Mouse (Mus musculus): Measurements from ENCODE around the gene Gsx1. TPM values are rescaled to one million over a fixed set of nuclear protein-coding genes. Genes with fewer than 3 reads are reported as not detected.

The Gsx1 gene
- total and polyA plus RNA-seq, 3 experiments, result not detected

DNA sequence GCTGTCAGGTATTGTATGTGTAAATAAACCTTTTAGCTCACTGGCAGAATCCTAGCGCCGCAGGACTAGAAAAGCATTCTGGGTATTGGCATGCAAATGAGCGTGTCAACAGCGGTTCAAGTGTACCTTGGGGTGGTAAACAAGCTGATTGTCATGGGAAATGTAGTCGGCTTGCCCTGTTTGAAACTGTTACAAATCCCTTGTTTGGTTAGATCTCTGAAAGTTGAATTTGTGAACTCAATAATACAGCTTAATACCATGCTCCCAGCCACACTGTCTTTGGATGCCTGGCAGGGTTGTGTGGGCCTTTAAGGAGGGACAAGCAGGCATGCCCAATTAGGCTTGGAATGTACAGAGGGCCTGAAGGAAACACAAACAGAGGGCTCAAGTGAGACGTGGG is 16.4 kb downstream of the Gsx1 start:
- no peak for DNase-seq

DNA sequence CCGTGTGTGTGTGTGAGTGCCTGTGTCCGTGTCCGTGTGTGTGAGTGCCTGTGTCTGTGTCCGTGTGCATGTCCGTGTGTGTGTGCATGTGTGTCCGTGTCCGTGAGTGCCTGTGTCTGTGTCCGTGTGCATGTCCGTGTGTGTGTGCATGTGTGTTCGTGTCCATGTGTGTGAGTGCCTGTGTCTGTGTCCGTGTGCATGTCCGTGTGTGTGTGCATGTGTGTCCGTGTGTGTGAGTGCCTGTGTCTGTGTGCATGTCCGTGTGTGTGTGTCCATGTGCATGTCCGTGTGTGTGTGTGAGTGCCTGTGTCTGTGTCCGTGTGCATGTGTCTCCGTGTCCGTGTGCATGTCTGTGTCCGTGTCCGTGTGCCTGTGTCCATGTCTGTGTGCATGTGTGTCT is 19.4 kb downstream of the Gsx1 start:
- DNase-seq, result no peak

DNA sequence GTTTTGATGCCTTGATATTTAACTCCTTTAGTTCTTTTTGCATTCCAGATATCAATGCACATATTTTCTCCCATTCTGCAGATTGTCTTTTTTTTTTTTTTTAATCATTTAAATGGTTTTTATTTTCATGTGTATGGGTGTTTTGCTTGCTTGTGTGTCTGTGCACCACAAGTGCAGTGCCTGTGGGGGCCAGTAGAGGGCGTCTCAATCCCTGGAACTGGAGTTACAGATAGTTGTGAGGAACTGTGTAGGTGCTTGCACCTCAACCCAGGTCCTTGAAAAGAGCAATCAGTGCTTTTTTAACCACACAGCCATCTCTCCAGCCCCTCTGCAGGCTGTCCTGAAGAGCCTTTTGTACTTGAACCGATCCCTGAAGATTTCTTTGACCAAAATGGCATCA is 20.0 kb downstream of the Gsx1 start:
- no peak for DNase-seq

DNA sequence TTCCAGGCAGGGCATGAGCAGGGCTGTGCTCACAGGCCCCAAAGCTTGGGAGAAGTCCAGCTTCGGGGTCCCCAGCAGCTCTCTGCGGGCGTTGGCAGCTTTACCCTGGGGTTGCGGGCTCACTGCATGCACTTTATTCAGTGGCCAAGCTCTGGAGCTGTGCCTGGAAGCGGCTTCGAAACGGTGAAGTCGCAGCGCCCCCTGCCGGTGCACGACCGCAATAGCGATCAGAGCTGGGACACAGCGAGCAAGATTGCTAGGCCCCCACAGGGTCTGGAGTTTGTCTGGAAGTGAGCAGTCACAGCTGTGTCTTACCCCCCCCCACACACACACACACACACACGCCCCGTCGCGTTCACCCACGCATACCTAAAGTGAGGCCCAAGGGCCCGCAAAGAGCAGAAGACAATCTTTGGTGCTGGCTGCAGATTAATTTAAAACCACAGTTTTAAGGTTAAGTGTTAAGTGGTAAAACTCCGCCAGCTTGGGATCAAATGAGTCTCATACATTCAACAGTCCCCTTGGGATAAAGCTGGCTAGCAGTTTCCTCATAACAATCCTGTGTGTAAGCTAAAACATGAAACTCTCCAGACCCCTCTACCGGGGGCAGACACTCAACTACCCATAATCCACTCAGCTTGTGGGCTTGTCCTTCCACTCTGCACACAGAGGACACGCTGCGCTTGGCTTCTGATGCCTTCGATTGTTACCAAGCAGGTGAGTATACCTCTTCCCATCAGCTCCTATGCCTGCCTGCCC is 39.0 kb downstream of the Gsx1 start:
- DNase-seq, result peak; percentile 87

DNA sequence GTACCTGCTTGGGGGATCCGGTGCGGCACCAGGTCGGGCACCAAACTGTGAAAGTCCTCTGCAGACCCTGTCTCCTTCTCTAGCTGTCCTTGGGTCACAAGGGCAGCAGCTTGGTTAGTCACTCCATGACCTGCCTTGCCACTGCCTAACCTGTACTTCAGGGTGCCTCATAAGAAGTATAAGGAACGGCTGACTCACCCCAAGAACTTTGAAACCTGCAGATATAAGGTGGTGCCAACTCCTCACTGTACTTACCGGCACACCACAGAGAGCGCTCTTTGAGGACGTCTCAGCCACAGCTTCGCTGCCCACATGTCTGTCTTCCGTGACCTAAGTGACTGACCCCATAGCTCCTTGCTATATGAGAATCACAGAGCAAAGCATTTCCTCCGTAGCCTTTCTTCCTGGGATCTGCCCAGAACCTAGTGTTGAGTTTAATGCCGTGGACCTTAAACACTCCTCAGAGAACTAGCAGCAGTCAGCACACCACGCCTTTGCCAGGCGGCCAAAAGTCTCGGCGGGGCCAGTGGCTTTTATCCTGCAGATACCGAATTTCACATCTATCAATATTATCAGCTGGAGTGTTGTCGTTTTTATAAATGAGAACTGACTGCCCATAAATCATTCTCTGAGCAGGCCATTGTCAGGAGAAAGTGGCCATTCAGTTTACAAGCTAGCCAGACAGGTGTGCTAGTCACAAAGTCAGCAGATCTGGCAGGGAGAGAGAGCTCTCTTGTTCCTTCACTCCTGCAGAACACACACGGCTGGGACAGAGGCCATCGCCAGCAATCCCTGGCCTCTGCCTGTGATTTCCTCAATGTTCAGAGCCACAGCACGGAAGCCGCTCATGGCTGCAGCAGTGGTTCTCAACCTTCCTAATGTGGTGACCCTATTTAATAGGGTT is 47.2 kb downstream of the Gsx1 start:
- DNase-seq, result no peak

Other genes with a start within 250 kb of the Gsx1 start
- 10 to 100 TPM; 30.1 to 30.4 TPM for gene Gtf3a, start 240.0 kb upstream of the Gsx1 start, total RNA-seq (2021)
- 47.9 and 51.0 TPM in 2 replicates for gene Gtf3a, start 240.0 kb upstream of the Gsx1 start, polyA plus RNA-seq (2012; rRNA removed)
- gene Mtif3, start 224.9 kb upstream of the Gsx1 start, total RNA-seq (2021), result 10 to 100 TPM; 29.0 to 39.8 TPM
- gene Mtif3, start 224.9 kb upstream of the Gsx1 start, polyA plus RNA-seq (2012; rRNA removed), result 8.6 and 9.5 TPM in 2 replicates
- 10 to 100 TPM; 13.0 to 13.4 TPM for gene Lnx2, start 112.1 kb upstream of the Gsx1 start, total RNA-seq (2021)
- gene Lnx2, start 112.1 kb upstream of the Gsx1 start, polyA plus RNA-seq (2012; rRNA removed), result 33.1 and 38.5 TPM in 2 replicates
- gene Polr1d, start 111.6 kb upstream of the Gsx1 start, total RNA-seq (2021), result 100 to 1,000 TPM; 111 to 124 TPM
- 42.9 and 45.9 TPM in 2 replicates for gene Polr1d, start 111.6 kb upstream of the Gsx1 start, polyA plus RNA-seq (2012; rRNA removed)
- not detected for gene Pdx1, start 81.3 kb downstream of the Gsx1 start, total RNA-seq (2021)
- not detected in 2 replicates for gene Pdx1, start 81.3 kb downstream of the Gsx1 start, polyA plus RNA-seq (2012; rRNA removed)
- not detected for gene Cdx2, start 118.6 kb downstream of the Gsx1 start, total RNA-seq (2021)
- gene Cdx2, start 118.6 kb downstream of the Gsx1 start, polyA plus RNA-seq (2012; rRNA removed), result not detected in 2 replicates
- 1 to 10 TPM in 1 of 2 experiments, not detected in 1; 3.5 TPM for gene Urad, start 133.7 kb downstream of the Gsx1 start, total RNA-seq (2021)
- 2.2 and 3.3 TPM in 2 replicates for gene Urad, start 133.7 kb downstream of the Gsx1 start, polyA plus RNA-seq (2012; rRNA removed)
- gene Flt3, start 211.8 kb downstream of the Gsx1 start, total RNA-seq (2021), result under 1 TPM; 0.24 to 0.35 TPM
- gene Flt3, start 211.8 kb downstream of the Gsx1 start, polyA plus RNA-seq (2012; rRNA removed), result 0.07 and 0.15 TPM in 2 replicates
- 100 to 1,000 TPM in 1 of 2 experiments, 10 to 100 TPM in 1; 75.5 to 122 TPM for gene Pan3, start 241.5 kb downstream of the Gsx1 start, total RNA-seq (2021)
- 8.0 and 11.2 TPM in 2 replicates for gene Pan3, start 241.5 kb downstream of the Gsx1 start, polyA plus RNA-seq (2012; rRNA removed)